Mouse (Mus musculus): ENCODE measurements around the gene Prkch.

Gene Prkch

GRCm38 (mm10) chr12:73673783-73674182, 89.2 kb downstream of the Prkch start:
- DNase-seq (ENCODE audit: low spot score in 2 of 2), result no peak

GRCm38 (mm10) chr12:73675212-73675611, 90.6 kb downstream of the Prkch start:
- no peak for DNase-seq (ENCODE audit: low spot score in 2 of 2)

- DNase-seq (ENCODE audit: low spot score in 2 of 2), result no peak
Observed at GRCm38 (mm10) chr12:73679400-73679801, 94.8 kb downstream of the Prkch start.

GRCm38 (mm10) chr12:73682921-73683346, 98.3 kb downstream of the Prkch start:
- DNase-seq (ENCODE audit: low spot score in 2 of 2), result no peak

- no peak for DNase-seq (ENCODE audit: low spot score in 2 of 2)
Observed at GRCm38 (mm10) chr12:73685875-73686274, 101.3 kb downstream of the Prkch start.

GRCm38 (mm10) chr12:73686456-73686855, 101.9 kb downstream of the Prkch start:
- DNase-seq (ENCODE audit: low spot score in 2 of 2), result no peak

GRCm38 (mm10) chr12:73687077-73688035, 102.8 kb downstream of the Prkch start:
- DNase-seq (ENCODE audit: low spot score in 2 of 2), result no peak

GRCm38 (mm10) chr12:73692321-73692720, 107.7 kb downstream of the Prkch start:
- no peak for DNase-seq (ENCODE audit: low spot score in 2 of 2)

- peak; percentile 36 to 71 for DNase-seq (ENCODE audit: low spot score in 2 of 2)
Observed at GRCm38 (mm10) chr12:73693347-73693746, 108.8 kb downstream of the Prkch start.

GRCm38 (mm10) chr12:73694690-73695089, 110.1 kb downstream of the Prkch start:
- no peak for DNase-seq (ENCODE audit: low spot score in 2 of 2)

- DNase-seq (ENCODE audit: low spot score in 2 of 2), result no peak
Observed at GRCm38 (mm10) chr12:73695110-73695509, 110.5 kb downstream of the Prkch start.

GRCm38 (mm10) chr12:73696084-73696483, 111.5 kb downstream of the Prkch start:
- DNase-seq (ENCODE audit: low spot score in 2 of 2), result no peak

GRCm38 (mm10) chr12:73696946-73697345, 112.3 kb downstream of the Prkch start:
- no peak for DNase-seq (ENCODE audit: low spot score in 2 of 2)

GRCm38 (mm10) chr12:73698436-73698835, 113.8 kb downstream of the Prkch start:
- DNase-seq (ENCODE audit: low spot score in 2 of 2), result peak in 1 of 2 experiments; percentile 20

- no peak for DNase-seq (ENCODE audit: low spot score in 2 of 2)
Observed at GRCm38 (mm10) chr12:73698841-73699240, 114.2 kb downstream of the Prkch start.

GRCm38 (mm10) chr12:73699471-73700186, 115.0 kb downstream of the Prkch start:
- no peak for DNase-seq (ENCODE audit: low spot score in 2 of 2)

- no peak for DNase-seq (ENCODE audit: low spot score in 2 of 2)
Observed at GRCm38 (mm10) chr12:73700544-73701069, 116.0 kb downstream of the Prkch start.

GRCm38 (mm10) chr12:73701999-73702398, 117.4 kb downstream of the Prkch start:
- DNase-seq (ENCODE audit: low spot score in 2 of 2), result no peak

GRCm38 (mm10) chr12:73704382-73704781, 119.8 kb downstream of the Prkch start:
- no peak for DNase-seq (ENCODE audit: low spot score in 2 of 2)

- peak in 1 of 2 experiments; percentile 62 for DNase-seq (ENCODE audit: low spot score in 2 of 2)
Observed at GRCm38 (mm10) chr12:73705097-73705690, 120.6 kb downstream of the Prkch start.

- DNase-seq (ENCODE audit: low spot score in 2 of 2), result no peak
Observed at GRCm38 (mm10) chr12:73708498-73708897, 123.9 kb downstream of the Prkch start.

- DNase-seq (ENCODE audit: low spot score in 2 of 2), result no peak
Observed at GRCm38 (mm10) chr12:73708920-73709319, 124.3 kb downstream of the Prkch start.

All from spleen, postnatal 10 days (tissue).